Mouse (Mus musculus): Measurements from ENCODE around the gene Fam120a. TPM values are rescaled to one million over a fixed set of nuclear protein-coding genes. Genes with fewer than 3 reads are reported as not detected.

The Fam120a gene
- polyA plus RNA-seq, 1 experiment from 2014 or later, result 22.8 TPM

DNA sequence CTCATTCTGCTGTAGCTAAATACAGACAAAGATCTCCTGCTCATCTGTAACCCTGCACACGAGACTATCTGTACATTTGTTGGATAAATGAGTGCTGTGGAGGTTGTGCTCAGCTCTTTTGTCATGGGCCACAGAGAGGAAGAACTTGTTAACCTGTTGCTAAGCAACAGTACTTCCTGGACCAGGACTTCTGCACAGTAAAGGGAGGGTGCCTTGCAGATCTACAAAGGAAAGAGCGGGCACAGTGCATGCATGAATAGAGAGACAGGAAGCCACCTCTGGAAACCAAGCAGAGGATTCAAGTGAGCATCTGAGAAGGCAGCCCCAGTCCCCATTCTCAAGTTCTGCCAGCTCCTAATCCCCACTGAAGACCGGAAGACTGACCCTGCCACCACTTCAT, 27.1 kb upstream of the Fam120a start:
- 19% methylated on average over 3 of the region's 3 CpGs for WGBS
- Histone ChIP-seq H3K4me1 (replicated peaks; ENCODE audit: control insufficient read depth, insufficient read depth, low read length) (no peaks in the 10 kb centered on the region), H3K9ac (ENCODE audit: low read length) (no peak overlapping the region), H3K4me2 (ENCODE audit: low read depth, low read length) (no peak overlapping the region), H3K27ac (ENCODE audit: low read length) (no peak overlapping the region), H3K27me3 (ENCODE audit: control insufficient read depth, insufficient read depth, low read depth, low read length) (no peaks in the 10 kb centered on the region), H3K36me3 (ENCODE audit: control insufficient read depth, insufficient read depth, low read length) (no peaks in the 10 kb centered on the region), H3K4me3 (ENCODE audit: low read length) (no peak overlapping the region), H3K9me3 (ENCODE audit: control insufficient read depth, low read length) (no peaks in the 10 kb centered on the region)
- ATAC-seq (ENCODE audit: low read depth), result peak; percentile 74; the same call in 1 of the 2 replicates

GRCm38 (mm10) chr13:48992914-48993313, 25.1 kb upstream of the Fam120a start:
- no peak overlapping the region for H3K27ac ChIP-seq (ENCODE audit: low read length)
- no peak overlapping the region for H3K4me3 ChIP-seq (ENCODE audit: low read length)
- H3K36me3 ChIP-seq (ENCODE audit: control insufficient read depth, insufficient read depth, low read length), result no peaks in the 10 kb centered on the region

GRCm38 (mm10) chr13:48990138-48990537, 22.3 kb upstream of the Fam120a start:
- Histone ChIP-seq H3K4me3 (ENCODE audit: low read length) (no peak overlapping the region), H3K4me2 (ENCODE audit: low read depth, low read length) (no peak overlapping the region), H3K27ac (ENCODE audit: low read length) (no peak overlapping the region), H3K9ac (ENCODE audit: low read length) (no peak overlapping the region), H3K9me3 (ENCODE audit: control insufficient read depth, low read length) (no peaks in the 10 kb centered on the region), H3K4me1 (replicated peaks; ENCODE audit: control insufficient read depth, insufficient read depth, low read length) (no peaks in the 10 kb centered on the region), H3K36me3 (ENCODE audit: control insufficient read depth, insufficient read depth, low read length) (no peaks in the 10 kb centered on the region), H3K27me3 (ENCODE audit: control insufficient read depth, insufficient read depth, low read depth, low read length) (no peaks in the 10 kb centered on the region)
- no peak for ATAC-seq (ENCODE audit: low read depth)
- WGBS, result 80% methylated on average over 2 of the region's 2 CpGs

More at GRCm38 (mm10) chr13:48992914-48993313, 25.1 kb upstream of the Fam120a start:
- no peak overlapping the region for H3K4me2 ChIP-seq (ENCODE audit: low read depth, low read length)
- no peaks in the 10 kb centered on the region for H3K9me3 ChIP-seq (ENCODE audit: control insufficient read depth, low read length)
- no peak for ATAC-seq (ENCODE audit: low read depth)
- H3K9ac ChIP-seq (ENCODE audit: low read length), result no peak overlapping the region
- no peaks in the 10 kb centered on the region for H3K4me1 ChIP-seq (replicated peaks; ENCODE audit: control insufficient read depth, insufficient read depth, low read length)
- no peaks in the 10 kb centered on the region for H3K27me3 ChIP-seq (ENCODE audit: control insufficient read depth, insufficient read depth, low read depth, low read length)

DNA sequence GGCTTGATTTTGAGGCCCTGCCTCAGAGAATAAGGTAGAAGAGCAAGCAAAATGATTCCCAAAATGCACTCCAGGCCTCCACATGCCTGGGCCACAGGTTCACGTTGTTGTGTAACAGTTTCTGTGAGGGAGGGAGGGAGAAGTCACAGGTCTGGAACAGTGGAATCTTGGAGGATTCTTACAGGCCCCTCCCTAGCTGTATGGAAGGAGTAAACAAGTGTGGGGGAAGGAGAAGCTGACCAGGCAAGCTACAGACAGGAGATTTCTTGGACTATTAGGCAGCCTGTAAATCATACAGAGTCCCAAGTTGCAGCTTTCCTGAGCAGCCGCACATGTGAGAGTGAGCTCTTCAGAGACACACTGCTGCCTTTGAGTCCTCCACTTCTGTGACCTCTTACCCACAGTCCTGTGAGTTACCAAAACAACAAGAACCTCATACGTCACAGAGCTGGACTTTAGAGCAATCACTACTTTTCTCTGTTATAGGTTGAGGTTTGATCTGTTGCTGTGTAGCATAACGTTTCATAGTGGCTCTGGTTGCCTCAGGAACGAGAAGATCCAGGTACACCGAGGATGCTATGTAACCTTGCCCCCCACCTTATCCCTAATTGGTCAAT, 14.8 kb upstream of the Fam120a start:
- Histone ChIP-seq H3K27ac (ENCODE audit: low read length) (no peak overlapping the region), H3K36me3 (ENCODE audit: control insufficient read depth, insufficient read depth, low read length) (no peaks in the 10 kb centered on the region), H3K4me1 (replicated peaks; ENCODE audit: control insufficient read depth, insufficient read depth, low read length) (no peaks in the 10 kb centered on the region), H3K9ac (ENCODE audit: low read length) (no peak overlapping the region), H3K4me2 (ENCODE audit: low read depth, low read length) (no peak overlapping the region), H3K9me3 (ENCODE audit: control insufficient read depth, low read length) (no peaks in the 10 kb centered on the region), H3K4me3 (ENCODE audit: low read length) (no peak overlapping the region), H3K27me3 (ENCODE audit: control insufficient read depth, insufficient read depth, low read depth, low read length) (no peaks in the 10 kb centered on the region)
- WGBS, result 62% methylated on average over 6 of the region's 6 CpGs
- no peak for ATAC-seq (ENCODE audit: low read depth)

- H3K9ac ChIP-seq (ENCODE audit: low read length), result no peak overlapping the region
- H3K4me1 ChIP-seq (replicated peaks; ENCODE audit: control insufficient read depth, insufficient read depth, low read length), result no peaks in the 10 kb centered on the region
- ATAC-seq (ENCODE audit: low read depth), result no peak
- H3K9me3 ChIP-seq (ENCODE audit: control insufficient read depth, low read length), result no peaks in the 10 kb centered on the region
- no peaks in the 10 kb centered on the region for H3K27me3 ChIP-seq (ENCODE audit: control insufficient read depth, insufficient read depth, low read depth, low read length)
- 55% methylated on average over 6 of the region's 6 CpGs for WGBS
- H3K27ac ChIP-seq (ENCODE audit: low read length), result no peak overlapping the region
- no peak overlapping the region for H3K4me3 ChIP-seq (ENCODE audit: low read length)
- H3K4me2 ChIP-seq (ENCODE audit: low read depth, low read length), result no peak overlapping the region
- no peaks in the 10 kb centered on the region for H3K36me3 ChIP-seq (ENCODE audit: control insufficient read depth, insufficient read depth, low read length)
These were observed 11.3 kb upstream of the Fam120a start for GRCm38 (mm10) chr13:48979069-48979468.

DNA sequence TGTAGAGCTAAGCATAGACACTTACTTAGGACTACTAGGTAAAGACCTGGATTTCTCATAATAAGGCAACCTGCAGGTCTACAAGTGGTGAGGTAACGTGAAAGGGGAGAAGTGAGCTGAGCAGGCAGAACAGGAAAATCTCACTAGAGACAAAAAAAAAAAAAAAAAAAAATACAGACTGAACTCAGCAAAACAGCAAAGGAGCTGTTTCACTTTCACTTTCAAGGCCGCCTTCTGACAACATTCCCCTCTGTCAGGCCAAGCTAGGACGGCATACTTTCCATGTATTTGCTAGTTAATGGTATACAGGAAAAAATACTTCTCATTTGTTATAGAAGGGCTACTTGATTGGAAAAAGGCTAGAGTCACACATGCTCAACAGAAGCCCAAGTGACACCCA, 10.0 kb upstream of the Fam120a start:
- WGBS, result 40% methylated on average over 3 of the region's 3 CpGs
- no peak overlapping the region for H3K27ac ChIP-seq (ENCODE audit: low read length)
- peak overlapping the region; percentile 39 for H3K4me2 ChIP-seq (ENCODE audit: low read depth, low read length)
- no peaks in the 10 kb centered on the region for H3K27me3 ChIP-seq (ENCODE audit: control insufficient read depth, insufficient read depth, low read depth, low read length)
- H3K9me3 ChIP-seq (ENCODE audit: control insufficient read depth, low read length), result no peaks in the 10 kb centered on the region
- H3K4me1 ChIP-seq (replicated peaks; ENCODE audit: control insufficient read depth, insufficient read depth, low read length), result no peaks in the 10 kb centered on the region
- ATAC-seq (ENCODE audit: low read depth), result peak; percentile 51
- no peak overlapping the region for H3K9ac ChIP-seq (ENCODE audit: low read length)
- 0 out of 2 replicates have a peak overlapping the region, but pooled peaks have one; percentile 4 for H3K4me3 ChIP-seq (ENCODE audit: low read length)
- H3K36me3 ChIP-seq (ENCODE audit: control insufficient read depth, insufficient read depth, low read length), result no peaks in the 10 kb centered on the region

DNA sequence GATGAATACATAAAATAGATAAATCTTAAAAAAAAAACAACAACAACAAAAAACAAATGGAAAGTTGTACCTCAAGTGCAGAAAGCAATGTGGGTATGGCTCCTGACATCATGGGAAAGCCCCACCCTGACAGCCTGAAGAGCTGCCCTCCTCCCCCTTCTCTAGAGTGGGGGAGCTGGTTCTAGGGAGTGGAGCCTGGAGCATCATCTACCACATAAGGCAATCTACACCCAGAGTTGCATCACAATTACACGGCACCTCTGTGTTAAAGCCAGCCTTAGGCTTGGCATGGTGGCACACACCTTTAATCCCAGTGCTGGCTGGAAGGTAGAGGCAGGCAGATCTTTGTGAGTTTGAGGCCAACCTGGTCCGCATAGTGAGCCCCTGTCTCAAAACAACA, 6.9 kb upstream of the Fam120a start:
- no peak overlapping the region for H3K27ac ChIP-seq (ENCODE audit: low read length)
- no peaks in the 10 kb centered on the region for H3K9me3 ChIP-seq (ENCODE audit: control insufficient read depth, low read length)
- H3K4me3 ChIP-seq (ENCODE audit: low read length), result no peak overlapping the region
- peaks cover 6% of the 10 kb centered on the region; the same call in 1 of the 2 replicates for H3K4me1 ChIP-seq (replicated peaks; ENCODE audit: control insufficient read depth, insufficient read depth, low read length)
- WGBS, result 88% methylated on average over 2 of the region's 2 CpGs
- no peaks in the 10 kb centered on the region for H3K27me3 ChIP-seq (ENCODE audit: control insufficient read depth, insufficient read depth, low read depth, low read length)
- no peak for ATAC-seq (ENCODE audit: low read depth)
- no peak overlapping the region for H3K9ac ChIP-seq (ENCODE audit: low read length)
- H3K36me3 ChIP-seq (ENCODE audit: control insufficient read depth, insufficient read depth, low read length), result 0 out of 2 replicates have a peak, but pooled peaks cover 2% of the 10 kb centered on the region
- H3K4me2 ChIP-seq (ENCODE audit: low read depth, low read length), result no peak overlapping the region

DNA sequence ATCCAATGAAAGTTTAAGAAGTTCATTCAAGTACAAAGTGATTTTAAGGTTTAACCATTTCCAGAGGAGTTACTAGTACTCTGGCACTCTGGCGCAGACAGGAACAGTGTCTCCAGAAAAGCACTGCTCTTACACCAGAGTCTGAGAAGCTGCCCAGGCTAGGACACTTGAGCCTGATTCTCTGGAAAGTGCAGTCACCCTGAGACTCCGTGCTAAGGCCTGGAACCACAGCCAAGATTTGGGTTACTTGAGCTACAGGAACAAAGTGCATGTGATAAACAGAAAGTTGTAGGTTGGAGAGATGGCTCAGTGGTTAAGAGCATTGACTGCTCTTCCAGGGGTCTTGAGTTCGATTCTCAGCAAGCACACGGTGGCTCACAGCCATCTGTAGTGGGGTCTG, 6.4 kb upstream of the Fam120a start:
- WGBS, result 79% methylated on average over 4 of the region's 4 CpGs
- Histone ChIP-seq H3K27ac (ENCODE audit: low read length) (no peak overlapping the region), H3K9me3 (ENCODE audit: control insufficient read depth, low read length) (no peaks in the 10 kb centered on the region), H3K4me2 (ENCODE audit: low read depth, low read length) (no peak overlapping the region), H3K27me3 (ENCODE audit: control insufficient read depth, insufficient read depth, low read depth, low read length) (no peaks in the 10 kb centered on the region), H3K4me3 (ENCODE audit: low read length) (no peak overlapping the region), H3K9ac (ENCODE audit: low read length) (no peak overlapping the region), H3K36me3 (ENCODE audit: control insufficient read depth, insufficient read depth, low read length) (0 out of 2 replicates have a peak, but pooled peaks cover 2% of the 10 kb centered on the region), H3K4me1 (replicated peaks; ENCODE audit: control insufficient read depth, insufficient read depth, low read length) (peaks cover 10% of the 10 kb centered on the region)
- no peak for ATAC-seq (ENCODE audit: low read depth)

DNA sequence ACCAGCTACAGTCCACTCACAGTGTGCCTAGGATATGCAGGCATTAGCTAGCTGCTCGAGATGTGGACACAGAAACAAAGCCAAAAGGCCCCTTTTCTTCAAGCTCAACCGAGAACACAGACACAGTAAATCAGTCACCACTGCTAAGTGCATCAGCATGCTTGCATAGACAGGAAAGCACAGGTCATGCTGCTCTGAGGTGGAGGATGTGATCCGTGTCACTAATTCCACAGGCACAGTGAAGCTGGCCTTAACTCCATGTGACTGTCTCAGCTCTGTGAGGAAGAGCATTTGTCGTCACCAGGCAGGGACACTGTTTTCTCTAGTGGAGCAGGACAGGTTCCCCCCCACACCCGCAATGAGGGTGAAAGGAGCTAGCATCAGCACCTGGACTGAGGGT, 5.4 kb upstream of the Fam120a start:
- Histone ChIP-seq H3K9ac (ENCODE audit: low read length) (no peak overlapping the region), H3K4me1 (replicated peaks; ENCODE audit: control insufficient read depth, insufficient read depth, low read length) (peaks cover 10% of the 10 kb centered on the region), H3K27ac (ENCODE audit: low read length) (no peak overlapping the region), H3K4me3 (ENCODE audit: low read length) (no peak overlapping the region), H3K4me2 (ENCODE audit: low read depth, low read length) (no peak overlapping the region), H3K36me3 (ENCODE audit: control insufficient read depth, insufficient read depth, low read length) (0 out of 2 replicates have a peak, but pooled peaks cover 2% of the 10 kb centered on the region), H3K27me3 (ENCODE audit: control insufficient read depth, insufficient read depth, low read depth, low read length) (no peaks in the 10 kb centered on the region), H3K9me3 (ENCODE audit: control insufficient read depth, low read length) (no peaks in the 10 kb centered on the region)
- 63% methylated on average over 5 of the region's 5 CpGs for WGBS
- no peak for ATAC-seq (ENCODE audit: low read depth)
